Mouse (Mus musculus) spleen, adult 2 months (tissue): ENCODE measurements around the gene Ptprb.

ENCODE experiments used
- CTCF ChIP-seq: fragments of 200-500 bp; IDR thresholded peaks from 2 replicates; pipeline ENCODE4 v1.5.1; 2011; ENCODE audit warnings: mild to moderate bottlenecking, inconsistent platforms; ENCODE audit not compliant: insufficient read depth, insufficient read length, insufficient replicate concordance; ENCODE audit errors: extremely low read depth
- POLR2A ChIP-seq: fragments of 200-500 bp; IDR thresholded peaks from 2 replicates; pipeline ENCODE4 v1.6.1; 2011; ENCODE audit warnings: low read depth, low read length, inconsistent platforms

DNA sequence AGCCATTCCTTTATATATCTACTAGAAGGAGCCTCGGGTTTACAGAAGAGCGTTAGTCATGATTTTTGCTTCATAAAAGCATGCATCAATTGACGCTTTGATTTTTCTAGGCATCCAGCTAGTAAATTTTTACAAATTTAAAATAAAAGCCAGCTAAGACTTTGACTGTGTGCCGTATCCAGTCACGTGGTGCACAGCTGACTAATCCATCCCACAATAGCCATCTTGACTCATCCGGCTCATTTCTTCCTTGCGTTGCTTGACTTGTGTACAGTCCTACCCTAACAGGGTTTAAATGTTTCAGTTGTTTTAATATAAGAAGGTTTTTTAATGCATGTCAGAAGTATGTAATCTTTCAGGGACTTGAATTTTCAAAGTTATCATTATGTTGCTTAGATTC is 60.0 kb downstream of the Ptprb start:
- TF ChIP-seq POLR2A (no peak), CTCF (no peak)
